Mouse (Mus musculus): Measurements from ENCODE around the gene Psmc5. TPM values are rescaled to one million over a fixed set of nuclear protein-coding genes. Genes with fewer than 3 reads are reported as not detected.

The Psmc5 gene
- polyA plus RNA-seq, 1 experiment, result 289 TPM

DNA sequence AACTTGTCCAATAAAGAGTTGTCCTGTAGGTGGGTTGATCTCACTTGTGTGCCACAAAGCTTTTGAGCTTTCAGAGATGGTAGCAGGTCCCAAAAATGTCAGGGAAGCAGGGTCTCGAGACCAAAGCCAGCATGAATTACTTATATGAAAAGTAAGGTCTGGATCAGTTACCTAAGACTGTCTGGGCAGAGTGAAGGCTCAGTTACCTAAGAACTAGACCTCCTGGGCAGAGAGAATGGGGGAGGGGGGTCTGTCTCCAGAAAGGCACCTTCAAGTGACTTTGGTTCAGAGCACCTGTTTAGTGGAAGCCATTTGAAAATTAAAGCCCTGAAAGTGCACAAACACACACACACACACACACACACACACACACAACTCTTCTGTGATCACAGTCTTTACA lies 18.4 kb downstream of the Psmc5 start:
- TF ChIP-seq MYOG (IDR thresholded peaks at IDR 0.05; ENCODE audit: control insufficient read depth, extremely low read depth, insufficient read length) (no peak), USF1 (IDR thresholded peaks at IDR 0.05; ENCODE audit: low read depth) (no peak), MAX (IDR thresholded peaks at IDR 0.05) (no peak), MYOD1 (IDR thresholded peaks at IDR 0.05; ENCODE audit: control insufficient read depth, insufficient read length, low read depth) (no peak), FOSL1 (IDR thresholded peaks at IDR 0.05; ENCODE audit: insufficient read depth, low read length, poor library complexity, severe bottlenecking) (no peak), CEBPB (IDR thresholded peaks at IDR 0.05; ENCODE audit: low read depth) (no peak), CTCF (IDR thresholded peaks at IDR 0.05; ENCODE audit: control insufficient read depth, insufficient read depth, insufficient read length) (no peak)
- no peaks in the 10 kb centered on the region for H3K36me3 ChIP-seq (ENCODE audit: control insufficient read depth, insufficient read depth)
- peaks cover 32% of the 10 kb centered on the region for H3K79me2 ChIP-seq (ENCODE audit: control insufficient read depth, insufficient read depth)
- H3K79me3 ChIP-seq (ENCODE audit: low read depth), result peaks cover 21% of the 10 kb centered on the region
- no peak overlapping the region for H3ac ChIP-seq (ENCODE audit: control insufficient read depth, insufficient read length, low read depth)
- no peaks in the 10 kb centered on the region for H3K27me3 ChIP-seq (ENCODE audit: control insufficient read depth, insufficient read depth, insufficient read length)
- H3K4me3 ChIP-seq (ENCODE audit: insufficient read depth, poor library complexity, severe bottlenecking), result no peak overlapping the region

DNA sequence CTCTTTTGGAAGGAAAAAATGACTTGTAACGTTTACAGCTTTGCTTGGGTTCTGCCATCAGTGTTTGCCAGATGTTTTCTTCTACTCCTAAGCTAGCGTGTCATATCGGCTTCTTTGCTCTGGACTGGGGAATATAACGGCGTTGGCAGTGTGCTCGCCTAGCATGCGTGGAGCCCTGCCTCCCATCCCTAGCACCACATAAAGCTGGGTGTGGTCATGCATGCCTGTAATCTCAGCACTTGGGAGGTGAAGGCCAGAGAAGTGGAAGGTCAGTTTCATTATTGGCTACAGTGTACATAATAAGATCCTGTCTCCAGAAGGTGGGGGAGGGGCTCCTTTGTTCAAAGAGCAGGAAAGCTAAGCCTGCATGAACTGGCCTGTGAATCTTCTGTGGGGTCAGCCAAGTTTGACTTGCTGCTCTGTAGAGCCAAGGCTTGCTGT lies 19.0 kb downstream of the Psmc5 start:
- H3K36me3 ChIP-seq (ENCODE audit: control insufficient read depth, insufficient read depth), result no peaks in the 10 kb centered on the region
- no peak overlapping the region for H3ac ChIP-seq (ENCODE audit: control insufficient read depth, insufficient read length, low read depth)
- TF ChIP-seq USF1 (IDR thresholded peaks at IDR 0.05; ENCODE audit: low read depth), result no peak
- no peak for TF ChIP-seq MYOD1 (IDR thresholded peaks at IDR 0.05; ENCODE audit: control insufficient read depth, insufficient read length, low read depth)
- no peak for TF ChIP-seq CEBPB (IDR thresholded peaks at IDR 0.05; ENCODE audit: low read depth)
- no peak for TF ChIP-seq MYOG (IDR thresholded peaks at IDR 0.05; ENCODE audit: control insufficient read depth, extremely low read depth, insufficient read length)
- TF ChIP-seq FOSL1 (IDR thresholded peaks at IDR 0.05; ENCODE audit: insufficient read depth, low read length, poor library complexity, severe bottlenecking), result no peak
- TF ChIP-seq MAX (IDR thresholded peaks at IDR 0.05), result no peak
- TF ChIP-seq CTCF (IDR thresholded peaks at IDR 0.05; ENCODE audit: control insufficient read depth, insufficient read depth, insufficient read length), result no peak
- no peaks in the 10 kb centered on the region for H3K27me3 ChIP-seq (ENCODE audit: control insufficient read depth, insufficient read depth, insufficient read length)
- peaks cover 26% of the 10 kb centered on the region for H3K79me2 ChIP-seq (ENCODE audit: control insufficient read depth, insufficient read depth)
- no peak overlapping the region for H3K4me3 ChIP-seq (ENCODE audit: insufficient read depth, poor library complexity, severe bottlenecking)
- peaks cover 18% of the 10 kb centered on the region for H3K79me3 ChIP-seq (ENCODE audit: low read depth)

GRCm38 (mm10) chr11:106276454-106276853 lies 20.5 kb downstream of the Psmc5 start, which contains the start of gene Tcam1:
Tcam1 (plus strand) TSS chr11:106276672.
- Histone ChIP-seq H3K79me2 (ENCODE audit: control insufficient read depth, insufficient read depth) (peaks cover 11% of the 10 kb centered on the region), H3K4me3 (ENCODE audit: insufficient read depth, poor library complexity, severe bottlenecking) (no peak within 1 kb of the TSS), H3K79me3 (ENCODE audit: low read depth) (peaks cover 8% of the 10 kb centered on the region), H3K36me3 (ENCODE audit: control insufficient read depth, insufficient read depth) (no peaks in the 10 kb centered on the region), H3ac (ENCODE audit: control insufficient read depth, insufficient read length, low read depth) (no peak within 1 kb of the TSS), H3K27me3 (ENCODE audit: control insufficient read depth, insufficient read depth, insufficient read length) (no peaks in the 10 kb centered on the region)
- TF ChIP-seq MAX (IDR thresholded peaks at IDR 0.05) (peak; percentile 88), MYOG (IDR thresholded peaks at IDR 0.05; ENCODE audit: control insufficient read depth, extremely low read depth, insufficient read length) (no peak), USF1 (IDR thresholded peaks at IDR 0.05; ENCODE audit: low read depth) (peak; percentile 27), MYOD1 (IDR thresholded peaks at IDR 0.05; ENCODE audit: control insufficient read depth, insufficient read length, low read depth) (no peak), CEBPB (IDR thresholded peaks at IDR 0.05; ENCODE audit: low read depth) (no peak), CTCF (IDR thresholded peaks at IDR 0.05; ENCODE audit: control insufficient read depth, insufficient read depth, insufficient read length) (peak; percentile 94), FOSL1 (IDR thresholded peaks at IDR 0.05; ENCODE audit: insufficient read depth, low read length, poor library complexity, severe bottlenecking) (no peak)

DNA sequence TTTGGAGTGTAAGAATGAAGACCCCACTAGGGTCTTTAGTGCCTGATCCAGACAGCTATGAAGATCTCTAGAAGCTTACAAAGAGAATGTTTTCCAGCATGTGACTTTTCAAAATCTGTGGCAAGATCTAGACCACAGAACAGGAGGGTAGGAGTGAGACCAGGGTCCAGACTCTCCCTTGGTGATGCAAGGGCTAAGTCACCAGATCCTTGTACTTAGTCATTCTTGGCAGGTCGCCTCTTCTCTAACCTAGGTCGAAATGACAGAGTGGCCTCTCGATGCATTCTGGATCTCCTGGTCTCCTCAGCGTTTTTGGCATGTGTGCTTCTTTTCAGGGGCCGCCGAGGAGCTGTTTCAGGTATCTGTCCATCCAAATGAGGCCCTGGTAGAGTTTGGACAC lies 26.5 kb downstream of the Psmc5 start:
- peak; percentile 11 for TF ChIP-seq USF1 (IDR thresholded peaks at IDR 0.05; ENCODE audit: low read depth)
- TF ChIP-seq FOSL1 (IDR thresholded peaks at IDR 0.05; ENCODE audit: insufficient read depth, low read length, poor library complexity, severe bottlenecking), result no peak
- no peaks in the 10 kb centered on the region for H3K36me3 ChIP-seq (ENCODE audit: control insufficient read depth, insufficient read depth)

DNA sequence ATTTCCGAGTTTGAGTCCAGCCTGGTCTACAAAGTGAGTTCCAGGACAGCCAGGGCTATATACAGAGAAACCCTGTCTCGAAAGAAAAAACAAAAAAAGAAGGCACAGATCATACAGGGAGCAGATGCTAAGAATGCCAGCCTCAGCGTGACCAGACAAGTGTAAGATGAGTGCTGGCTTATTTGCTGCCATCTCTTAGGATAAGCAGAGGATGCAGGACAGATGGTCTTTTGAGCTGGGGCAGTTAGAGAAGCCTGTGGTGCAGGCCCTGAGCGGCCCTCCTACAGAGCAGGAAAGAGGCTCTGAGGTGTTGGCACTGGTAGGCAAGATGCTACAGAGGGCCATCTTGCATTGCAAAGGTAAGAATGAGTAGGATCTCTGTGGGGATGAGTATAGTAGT lies 27.4 kb downstream of the Psmc5 start:
- H3ac ChIP-seq (ENCODE audit: control insufficient read depth, insufficient read length, low read depth), result no peak overlapping the region
- TF ChIP-seq MAX (IDR thresholded peaks at IDR 0.05), result no peak
- no peak for TF ChIP-seq CEBPB (IDR thresholded peaks at IDR 0.05; ENCODE audit: low read depth)
- no peak for TF ChIP-seq MYOG (IDR thresholded peaks at IDR 0.05; ENCODE audit: control insufficient read depth, extremely low read depth, insufficient read length)
- TF ChIP-seq MYOD1 (IDR thresholded peaks at IDR 0.05; ENCODE audit: control insufficient read depth, insufficient read length, low read depth), result no peak
- TF ChIP-seq USF1 (IDR thresholded peaks at IDR 0.05; ENCODE audit: low read depth), result no peak
- no peak for TF ChIP-seq CTCF (IDR thresholded peaks at IDR 0.05; ENCODE audit: control insufficient read depth, insufficient read depth, insufficient read length)
- no peak for TF ChIP-seq FOSL1 (IDR thresholded peaks at IDR 0.05; ENCODE audit: insufficient read depth, low read length, poor library complexity, severe bottlenecking)
- H3K79me3 ChIP-seq (ENCODE audit: low read depth), result no peaks in the 10 kb centered on the region
- no peaks in the 10 kb centered on the region for H3K27me3 ChIP-seq (ENCODE audit: control insufficient read depth, insufficient read depth, insufficient read length)
- no peaks in the 10 kb centered on the region for H3K79me2 ChIP-seq (ENCODE audit: control insufficient read depth, insufficient read depth)
- no peak overlapping the region for H3K4me3 ChIP-seq (ENCODE audit: insufficient read depth, poor library complexity, severe bottlenecking)
- no peaks in the 10 kb centered on the region for H3K36me3 ChIP-seq (ENCODE audit: control insufficient read depth, insufficient read depth)

More for the DNA sequence above, 26.5 kb downstream of the Psmc5 start:
- H3ac ChIP-seq (ENCODE audit: control insufficient read depth, insufficient read length, low read depth), result no peak overlapping the region
- no peak overlapping the region for H3K4me3 ChIP-seq (ENCODE audit: insufficient read depth, poor library complexity, severe bottlenecking)
- H3K27me3 ChIP-seq (ENCODE audit: control insufficient read depth, insufficient read depth, insufficient read length), result no peaks in the 10 kb centered on the region
- H3K79me2 ChIP-seq (ENCODE audit: control insufficient read depth, insufficient read depth), result no peaks in the 10 kb centered on the region
- H3K79me3 ChIP-seq (ENCODE audit: low read depth), result no peaks in the 10 kb centered on the region

- Histone ChIP-seq H3K79me2 (ENCODE audit: control insufficient read depth, insufficient read depth) (no peaks in the 10 kb centered on the region), H3K36me3 (ENCODE audit: control insufficient read depth, insufficient read depth) (no peaks in the 10 kb centered on the region), H3ac (ENCODE audit: control insufficient read depth, insufficient read length, low read depth) (no peak overlapping the region), H3K4me3 (ENCODE audit: insufficient read depth, poor library complexity, severe bottlenecking) (no peak overlapping the region), H3K79me3 (ENCODE audit: low read depth) (no peaks in the 10 kb centered on the region), H3K27me3 (ENCODE audit: control insufficient read depth, insufficient read depth, insufficient read length) (no peaks in the 10 kb centered on the region)
- peak; percentile 3 for TF ChIP-seq USF1 (IDR thresholded peaks at IDR 0.05; ENCODE audit: low read depth)
- peak; percentile 8 for TF ChIP-seq FOSL1 (IDR thresholded peaks at IDR 0.05; ENCODE audit: insufficient read depth, low read length, poor library complexity, severe bottlenecking)
- TF ChIP-seq MYOD1 (IDR thresholded peaks at IDR 0.05; ENCODE audit: control insufficient read depth, insufficient read length, low read depth), result no peak
- peak; percentile 13 for TF ChIP-seq MAX (IDR thresholded peaks at IDR 0.05)
- TF ChIP-seq MYOG (IDR thresholded peaks at IDR 0.05; ENCODE audit: control insufficient read depth, extremely low read depth, insufficient read length), result no peak
- TF ChIP-seq CEBPB (IDR thresholded peaks at IDR 0.05; ENCODE audit: low read depth), result no peak
- no peak for TF ChIP-seq CTCF (IDR thresholded peaks at IDR 0.05; ENCODE audit: control insufficient read depth, insufficient read depth, insufficient read length)
These were observed 28.2 kb downstream of the Psmc5 start for GRCm38 (mm10) chr11:106284126-106284525.

All from C2C12 (cell line).